Mouse (Mus musculus): ENCODE results near the gene Cobl. TPM values are rescaled to one million over a fixed set of nuclear protein-coding genes. Genes with fewer than 3 reads are reported as not detected.

Cobl gene
- polyA plus RNA-seq (2012; rRNA removed) = 12.4 and 19.8 TPM in 2 replicates

GRCm38 (mm10) chr11:12464181-12465162, at the start of gene Cobl:
Gene Cobl (minus strand): TSS chr11:12464960.
- H3K4me1 ChIP-seq (ENCODE audit: control insufficient read depth, insufficient read depth, low read length) = no peaks in the 10 kb centered on the region
- peak; percentile 46 for DNase-seq
- 2% methylated on average over 84 of the region's 89 CpGs for WGBS
- TF ChIP-seq POLR2A (IDR thresholded peaks at IDR 0.05; ENCODE audit: borderline replicate concordance, extremely low read depth, low read depth, low read length) (no peak), CTCF (IDR thresholded peaks at IDR 0.05; ENCODE audit: insufficient read depth, low read length) (no peak)
- peak within 1 kb of the TSS; percentile 49 for H3K4me3 ChIP-seq (replicated peaks; ENCODE audit: extremely low read depth, low read depth, low read length)

GRCm38 (mm10) chr11:12513796-12514195, 49.0 kb upstream of the Cobl start:
- no peaks in the 10 kb centered on the region for H3K4me1 ChIP-seq (ENCODE audit: control insufficient read depth, insufficient read depth, low read length)
- 40% methylated on average over 5 of the region's 5 CpGs for WGBS
- TF ChIP-seq CTCF (IDR thresholded peaks at IDR 0.05; ENCODE audit: insufficient read depth, low read length) (no peak), POLR2A (IDR thresholded peaks at IDR 0.05; ENCODE audit: borderline replicate concordance, extremely low read depth, low read depth, low read length) (no peak)
- DNase-seq = no peak
- no peak overlapping the region for H3K4me3 ChIP-seq (replicated peaks; ENCODE audit: extremely low read depth, low read depth, low read length)

GRCm38 (mm10) chr11:12506371-12506890, 41.7 kb upstream of the Cobl start:
- 90% methylated on average over 6 of the region's 6 CpGs for WGBS
- Histone ChIP-seq H3K4me1 (ENCODE audit: control insufficient read depth, insufficient read depth, low read length) (no peaks in the 10 kb centered on the region), H3K4me3 (replicated peaks; ENCODE audit: extremely low read depth, low read depth, low read length) (no peak overlapping the region)
- DNase-seq = no peak
- TF ChIP-seq POLR2A (IDR thresholded peaks at IDR 0.05; ENCODE audit: borderline replicate concordance, extremely low read depth, low read depth, low read length) = no peak
- TF ChIP-seq CTCF (IDR thresholded peaks at IDR 0.05; ENCODE audit: insufficient read depth, low read length) = no peak

- TF ChIP-seq POLR2A (IDR thresholded peaks at IDR 0.05; ENCODE audit: borderline replicate concordance, extremely low read depth, low read depth, low read length) = no peak
- no peak for TF ChIP-seq CTCF (IDR thresholded peaks at IDR 0.05; ENCODE audit: insufficient read depth, low read length)
- H3K4me3 ChIP-seq (replicated peaks; ENCODE audit: extremely low read depth, low read depth, low read length) = no peak overlapping the region
- WGBS = 76% methylated on average over 4 of the region's 4 CpGs
- no peak for DNase-seq
- H3K4me1 ChIP-seq (ENCODE audit: control insufficient read depth, insufficient read depth, low read length) = no peaks in the 10 kb centered on the region
These were observed 39.0 kb upstream of the Cobl start for GRCm38 (mm10) chr11:12503756-12504155.

- H3K4me1 ChIP-seq (ENCODE audit: control insufficient read depth, insufficient read depth, low read length) = no peaks in the 10 kb centered on the region
- no peak overlapping the region for H3K4me3 ChIP-seq (replicated peaks; ENCODE audit: extremely low read depth, low read depth, low read length)
- DNase-seq = no peak
- no peak for TF ChIP-seq CTCF (IDR thresholded peaks at IDR 0.05; ENCODE audit: insufficient read depth, low read length)
- no peak for TF ChIP-seq POLR2A (IDR thresholded peaks at IDR 0.05; ENCODE audit: borderline replicate concordance, extremely low read depth, low read depth, low read length)
- 81% methylated on average over 3 of the region's 3 CpGs for WGBS
These were observed 37.0 kb upstream of the Cobl start for GRCm38 (mm10) chr11:12501721-12502120.

GRCm38 (mm10) chr11:12493791-12494190, 29.0 kb upstream of the Cobl start:
- DNase-seq = no peak
- no peaks in the 10 kb centered on the region for H3K4me1 ChIP-seq (ENCODE audit: control insufficient read depth, insufficient read depth, low read length)
- TF ChIP-seq POLR2A (IDR thresholded peaks at IDR 0.05; ENCODE audit: borderline replicate concordance, extremely low read depth, low read depth, low read length) = no peak
- TF ChIP-seq CTCF (IDR thresholded peaks at IDR 0.05; ENCODE audit: insufficient read depth, low read length) = no peak
- H3K4me3 ChIP-seq (replicated peaks; ENCODE audit: extremely low read depth, low read depth, low read length) = no peak overlapping the region

- no peaks in the 10 kb centered on the region for H3K4me1 ChIP-seq (ENCODE audit: control insufficient read depth, insufficient read depth, low read length)
- H3K4me3 ChIP-seq (replicated peaks; ENCODE audit: extremely low read depth, low read depth, low read length) = no peak overlapping the region
- WGBS = 77% methylated on average over 3 of the region's 3 CpGs
- TF ChIP-seq POLR2A (IDR thresholded peaks at IDR 0.05; ENCODE audit: borderline replicate concordance, extremely low read depth, low read depth, low read length) (no peak), CTCF (IDR thresholded peaks at IDR 0.05; ENCODE audit: insufficient read depth, low read length) (no peak)
- no peak for DNase-seq
These were observed 15.2 kb upstream of the Cobl start for GRCm38 (mm10) chr11:12479856-12480403.

GRCm38 (mm10) chr11:12474299-12474935, 9.7 kb upstream of the Cobl start:
- Histone ChIP-seq H3K4me3 (replicated peaks; ENCODE audit: extremely low read depth, low read depth, low read length) (no peak overlapping the region), H3K4me1 (ENCODE audit: control insufficient read depth, insufficient read depth, low read length) (no peaks in the 10 kb centered on the region)
- DNase-seq = no peak
- TF ChIP-seq POLR2A (IDR thresholded peaks at IDR 0.05; ENCODE audit: borderline replicate concordance, extremely low read depth, low read depth, low read length) = no peak
- TF ChIP-seq CTCF (IDR thresholded peaks at IDR 0.05; ENCODE audit: insufficient read depth, low read length) = no peak
- 64% methylated on average over 5 of the region's 5 CpGs for WGBS

- Histone ChIP-seq H3K4me3 (replicated peaks; ENCODE audit: extremely low read depth, low read depth, low read length) (no peak overlapping the region), H3K4me1 (ENCODE audit: control insufficient read depth, insufficient read depth, low read length) (no peaks in the 10 kb centered on the region)
- TF ChIP-seq CTCF (IDR thresholded peaks at IDR 0.05; ENCODE audit: insufficient read depth, low read length) = no peak
- no peak for TF ChIP-seq POLR2A (IDR thresholded peaks at IDR 0.05; ENCODE audit: borderline replicate concordance, extremely low read depth, low read depth, low read length)
- 44% methylated on average over 5 of the region's 5 CpGs for WGBS
- no peak for DNase-seq
These were observed 9.0 kb upstream of the Cobl start for GRCm38 (mm10) chr11:12473625-12474298.
